Mouse (Mus musculus): ENCODE measurements at regions not wholly inside any gene's neighbourhood (a gene's known extent, or its start where the extent isn't known, plus 50 kb on each side); places are given as distances from the start of the nearest gene placed in this dataset.

DNA sequence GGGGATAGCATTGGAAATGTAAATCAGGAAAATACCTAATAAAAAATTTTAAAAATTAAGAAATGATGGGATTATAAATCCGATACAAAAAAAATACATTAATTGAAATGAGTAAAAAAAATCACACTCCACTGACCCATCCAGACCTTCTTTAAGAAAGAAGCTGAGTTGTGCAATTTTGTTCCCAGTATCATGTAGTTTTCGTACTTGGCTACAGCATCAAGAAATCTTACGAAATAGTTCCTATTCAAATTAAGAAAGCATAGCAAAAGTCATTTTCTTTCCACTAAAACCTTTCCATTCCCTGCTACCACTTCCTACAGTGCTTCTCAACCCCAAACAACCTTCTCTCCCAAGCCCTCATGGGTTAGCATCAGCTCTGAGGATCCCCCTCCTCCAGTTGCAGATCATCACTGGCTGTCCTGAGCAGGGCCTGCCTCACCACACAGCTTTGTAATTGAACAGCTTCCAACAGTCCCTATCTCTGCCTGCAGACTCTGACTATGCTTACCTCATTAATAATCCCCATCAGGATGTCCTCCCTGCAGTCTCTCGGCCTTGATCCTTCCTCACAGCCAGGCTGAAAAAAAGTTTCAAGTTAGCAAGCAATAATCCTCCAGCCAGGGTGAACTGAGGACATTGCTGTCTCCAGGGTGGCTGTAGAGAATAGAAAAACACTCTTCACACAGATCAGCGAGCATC lies 547.5 kb upstream of the Cpeb2 start:
- no peak for DNase-seq
- intact Hi-C loops (cut with DNase I), result no loop called here
- Histone ChIP-seq H3K4me3 (no peak overlapping the region), H3K27ac (no peak overlapping the region)
- TF ChIP-seq CTCF (IDR thresholded peaks at IDR 0.05), result no peak

DNA sequence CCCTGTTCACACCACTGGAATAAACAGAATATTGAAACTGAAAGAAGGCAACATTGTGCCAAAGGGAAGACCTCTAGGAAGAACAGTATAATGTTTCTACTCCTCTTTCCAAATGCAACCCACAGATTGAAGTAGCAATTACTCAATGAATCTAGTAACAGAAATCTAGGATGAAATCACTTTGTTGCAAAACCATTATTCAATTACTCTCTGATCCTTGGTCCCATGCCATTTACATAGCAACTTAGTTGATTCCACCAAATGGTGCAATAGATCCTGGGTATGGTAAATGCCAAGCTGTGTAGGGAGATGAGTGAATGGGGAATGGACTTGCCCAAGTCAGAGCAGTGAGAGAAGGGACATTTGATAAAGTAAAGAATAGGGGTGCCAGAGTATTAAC lies 545.8 kb upstream of the Cpeb2 start:
- intact Hi-C loops (cut with DNase I), result no loop called here
- TF ChIP-seq CTCF (IDR thresholded peaks at IDR 0.05), result no peak
- DNase-seq, result no peak
- Histone ChIP-seq H3K4me3 (no peak overlapping the region), H3K27ac (no peak overlapping the region)
